Mouse (Mus musculus) bone marrow macrophage, adult 2 months (primary cell): ENCODE data around the gene Hikeshi.

Experiments
- CTCF ChIP-seq: IDR thresholded peaks from 2 replicates; pipeline ENCODE4 v1.5.1; 2012; ENCODE audit warnings: low read depth, mild to moderate bottlenecking, low read length, moderate library complexity
- POLR2A ChIP-seq: IDR thresholded peaks from 2 replicates; pipeline ENCODE4 v1.6.1; 2012; ENCODE audit warnings: mild to moderate bottlenecking, low read depth, low read length, borderline replicate concordance

- TF ChIP-seq CTCF (no peak), POLR2A (no peak)
Observed at GRCm38 (mm10) chr7:89976796-89977195, 35.8 kb upstream of the Hikeshi start.
